Mouse (Mus musculus) testis, adult 2 months (tissue): ENCODE data around the gene Klf13. TPM values are rescaled to one million over a fixed set of nuclear protein-coding genes. Genes with fewer than 3 reads are reported as not detected.
A peak's percentile ranks its signal among the peaks of the same experiment; 100 is the strongest.

Experiments used
- H3K27ac ChIP-seq: fragments of 200-500 bp; 2 replicates; pipeline ENCODE4 v1.5.1; 2012; ENCODE audit warnings: low read depth, low read length; ENCODE audit not compliant: control insufficient read depth, insufficient read depth
- H3K27me3 ChIP-seq: fragments of 200-500 bp; 2 replicates; pipeline ENCODE4 v1.6.1; 2012; ENCODE audit warnings: mild to moderate bottlenecking, low read length, moderate library complexity; ENCODE audit not compliant: control insufficient read depth, insufficient read depth
- H3K36me3 ChIP-seq: fragments of 200-500 bp; 2 replicates; pipeline ENCODE4 v1.6.1; 2012; ENCODE audit warnings: mild to moderate bottlenecking, low read length; ENCODE audit not compliant: control insufficient read depth, insufficient read depth
- H3K4me1 ChIP-seq: fragments of 200-500 bp; 2 replicates; pipeline ENCODE4 v1.6.1; 2012; ENCODE audit warnings: low read length; ENCODE audit not compliant: control insufficient read depth, insufficient read depth
- H3K4me3 ChIP-seq: fragments of 200-500 bp; 2 replicates; pipeline ENCODE4 v1.5.1; 2012; ENCODE audit warnings: low read depth, mild to moderate bottlenecking, low read length, moderate library complexity, mixed read lengths; ENCODE audit not compliant: control insufficient read depth
- CTCF ChIP-seq: fragments of 200-500 bp; IDR thresholded peaks from 2 replicates; pipeline ENCODE4 v1.5.1; 2012; ENCODE audit warnings: low read depth, mild to moderate bottlenecking, inconsistent platforms, low read length, moderate library complexity; ENCODE audit not compliant: control insufficient read depth, insufficient read depth, insufficient replicate concordance
- POLR2A ChIP-seq: fragments of 200-500 bp; IDR thresholded peaks from 2 replicates; pipeline ENCODE4 v1.6.1; 2012; ENCODE audit warnings: low read depth, mild to moderate bottlenecking, inconsistent platforms, low read length, moderate library complexity; ENCODE audit not compliant: control insufficient read depth
- polyA plus RNA-seq: library from polyadenylated mRNA; depleted of rRNA; stranded (reverse); fragments of >200 nt; gene quantifications from 2 replicates; pipeline ENCODE4 v1.2.3, GENCODE M21; 2012

The Klf13 gene
- polyA plus RNA-seq, 1 experiment = 2.8 TPM

- Histone ChIP-seq H3K4me3 (no peak overlapping the region), H3K4me1 (no peaks in the 10 kb centered on the region), H3K27me3 (no peaks in the 10 kb centered on the region), H3K36me3 (no peaks in the 10 kb centered on the region), H3K27ac (no peak overlapping the region)
- TF ChIP-seq CTCF (no peak), POLR2A (no peak)
These were observed 32.3 kb upstream of the Klf13 start for GRCm38 (mm10) chr7:63970986-63971385.

- Histone ChIP-seq H3K4me1 (no peaks in the 10 kb centered on the region), H3K27me3 (no peaks in the 10 kb centered on the region), H3K4me3 (no peak overlapping the region), H3K36me3 (no peaks in the 10 kb centered on the region), H3K27ac (no peak overlapping the region)
- TF ChIP-seq POLR2A = no peak
- TF ChIP-seq CTCF = no peak
These were observed 31.2 kb upstream of the Klf13 start for GRCm38 (mm10) chr7:63969941-63970340.

DNA sequence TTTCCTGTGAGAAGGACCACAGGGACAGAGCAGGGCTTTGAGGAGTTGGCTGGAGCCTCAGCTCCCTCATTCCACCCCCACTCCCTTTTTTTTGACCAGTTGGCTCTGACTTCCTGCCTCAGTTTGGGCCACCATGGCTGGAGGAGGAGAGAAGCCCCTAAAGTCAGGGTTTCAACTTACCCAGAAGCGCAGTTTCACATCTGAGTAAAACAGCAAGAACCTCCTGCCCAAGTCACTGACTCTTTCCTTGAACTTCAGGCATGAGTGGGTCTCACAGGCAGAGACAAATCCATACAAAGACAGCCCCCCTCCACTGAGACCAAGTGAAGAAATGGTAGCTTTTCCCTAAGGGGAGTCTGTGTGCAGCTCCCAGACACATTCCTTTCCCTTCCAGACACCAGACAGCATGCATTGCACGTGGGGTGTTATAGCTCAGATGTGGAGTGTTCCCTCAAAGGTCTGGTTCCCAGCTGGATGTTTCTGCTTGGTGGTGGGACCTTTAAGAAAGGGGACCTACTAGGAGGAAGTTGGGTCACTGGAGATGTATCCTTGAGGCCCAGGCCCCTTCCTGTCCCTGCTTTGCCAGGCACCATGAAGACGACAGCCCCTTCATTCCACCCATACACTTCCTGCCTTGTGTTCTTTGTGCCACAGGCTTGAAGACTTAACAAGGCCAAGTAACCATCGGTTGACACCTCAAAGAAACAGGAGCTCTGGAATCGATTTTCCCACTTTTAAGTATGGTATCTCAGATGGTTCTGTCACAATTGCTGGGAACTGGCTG, 27.1 kb upstream of the Klf13 start:
- Histone ChIP-seq H3K27ac (no peak overlapping the region), H3K4me1 (no peaks in the 10 kb centered on the region), H3K36me3 (no peaks in the 10 kb centered on the region), H3K27me3 (no peaks in the 10 kb centered on the region), H3K4me3 (no peak overlapping the region)
- TF ChIP-seq CTCF = no peak
- TF ChIP-seq POLR2A = no peak

DNA sequence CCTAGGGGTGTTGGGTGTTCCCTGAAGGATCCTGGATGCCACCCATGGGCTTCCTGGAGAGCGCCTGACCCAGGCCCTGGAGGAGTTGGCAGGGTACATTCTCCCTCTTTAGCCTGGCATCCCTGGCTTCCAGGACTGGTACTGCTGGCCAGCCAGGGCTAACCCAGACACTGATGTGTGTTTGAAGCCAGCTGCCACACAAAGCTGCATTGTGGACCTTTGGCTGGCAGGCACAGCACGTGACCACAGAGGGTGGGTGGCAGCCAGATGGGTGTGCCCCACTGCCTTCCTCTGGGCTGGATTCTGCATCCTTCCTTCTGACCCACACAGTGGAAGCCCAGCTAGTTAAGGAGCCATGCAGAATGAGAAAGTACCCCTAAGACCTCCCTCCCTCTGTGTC, 26.4 kb upstream of the Klf13 start:
- Histone ChIP-seq H3K36me3 (no peaks in the 10 kb centered on the region), H3K27me3 (no peaks in the 10 kb centered on the region), H3K4me3 (no peak overlapping the region), H3K4me1 (no peaks in the 10 kb centered on the region), H3K27ac (no peak overlapping the region)
- no peak for TF ChIP-seq POLR2A
- no peak for TF ChIP-seq CTCF

DNA sequence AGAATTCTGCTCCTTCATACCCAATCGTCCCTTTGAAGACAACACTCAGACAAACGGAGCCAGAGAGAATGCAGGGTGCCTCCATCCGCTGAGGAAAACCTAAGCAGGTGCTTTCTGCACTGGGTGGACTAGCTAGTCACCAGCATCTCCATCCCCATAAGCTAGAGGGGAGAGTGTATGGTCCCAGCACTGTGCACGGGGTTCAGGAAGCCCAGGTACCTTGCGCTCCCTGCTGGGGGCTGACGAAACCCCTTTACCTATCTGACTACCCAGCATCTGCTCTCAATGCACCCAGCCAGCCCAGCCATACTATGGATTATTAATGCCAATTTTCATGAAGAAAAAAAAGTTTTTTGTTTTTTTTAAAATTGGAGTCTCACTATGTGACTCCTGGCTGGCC, 25.4 kb upstream of the Klf13 start:
- H3K27ac ChIP-seq = no peak overlapping the region
- H3K4me3 ChIP-seq = no peak overlapping the region
- H3K27me3 ChIP-seq = no peaks in the 10 kb centered on the region
- no peak for TF ChIP-seq POLR2A
- no peak for TF ChIP-seq CTCF
- no peaks in the 10 kb centered on the region for H3K4me1 ChIP-seq
- no peaks in the 10 kb centered on the region for H3K36me3 ChIP-seq

DNA sequence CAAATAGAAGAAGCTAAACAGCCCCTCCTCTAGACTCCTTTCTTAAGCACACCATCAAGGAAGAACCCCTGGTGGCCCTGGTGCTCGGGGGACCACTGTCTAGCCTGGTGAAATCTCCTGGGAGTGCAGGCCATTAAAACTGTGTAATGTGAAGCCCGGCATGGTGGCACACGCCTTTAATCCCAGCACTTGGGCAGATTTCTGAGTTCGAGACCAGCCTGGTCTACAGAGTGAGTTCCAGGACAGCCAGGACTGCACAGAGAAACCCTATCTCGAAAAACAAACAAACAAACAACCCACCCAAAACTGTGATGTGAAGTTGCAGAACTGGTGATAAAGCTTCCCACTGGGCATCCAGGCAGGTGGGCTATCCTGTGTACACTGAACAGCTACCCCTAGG, 24.9 kb upstream of the Klf13 start:
- Histone ChIP-seq H3K36me3 (no peaks in the 10 kb centered on the region), H3K4me3 (no peak overlapping the region), H3K27me3 (no peaks in the 10 kb centered on the region), H3K27ac (no peak overlapping the region), H3K4me1 (no peaks in the 10 kb centered on the region; the same call in 1 of the 2 replicates)
- TF ChIP-seq POLR2A = no peak
- no peak for TF ChIP-seq CTCF

DNA sequence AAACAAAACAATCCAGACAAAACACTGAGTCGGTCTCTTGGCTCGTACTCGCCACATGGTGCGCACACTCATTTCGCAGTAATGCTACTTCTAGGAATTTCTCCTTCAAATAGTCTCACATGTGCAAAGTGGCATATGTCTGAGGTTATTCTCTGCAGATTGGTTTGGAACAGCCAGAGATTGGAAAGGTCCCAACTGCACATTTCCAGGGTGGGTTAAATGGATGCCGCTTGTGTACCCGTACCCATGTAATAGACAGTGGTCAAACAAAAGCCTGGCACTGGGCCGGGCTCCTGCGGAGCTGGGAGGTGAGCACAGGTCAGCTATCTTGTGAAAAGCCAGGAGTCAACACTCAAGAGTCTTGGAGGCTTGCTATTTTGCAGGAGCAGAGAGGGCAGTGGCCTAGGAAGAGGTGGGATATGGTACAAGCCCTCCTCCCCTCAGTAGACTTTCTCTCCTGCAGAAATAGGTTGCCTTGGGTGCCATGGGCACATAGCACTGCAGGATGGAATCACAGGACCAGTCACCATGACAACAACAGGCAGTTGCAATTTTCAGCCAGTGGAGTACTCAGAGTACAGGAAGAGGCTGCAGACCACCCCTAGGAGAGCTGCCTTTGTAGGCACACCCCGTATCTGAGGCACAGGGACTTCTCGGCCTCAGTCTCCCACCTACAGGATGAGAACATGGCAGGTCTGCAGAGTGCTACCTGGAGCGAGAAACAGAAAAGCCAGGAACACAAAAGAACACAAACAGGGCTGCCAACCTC, 19.3 kb upstream of the Klf13 start:
- H3K4me1 ChIP-seq = peaks cover 8% of the 10 kb centered on the region
- H3K36me3 ChIP-seq = no peaks in the 10 kb centered on the region
- TF ChIP-seq POLR2A = no peak
- TF ChIP-seq CTCF = no peak
- H3K27ac ChIP-seq = peak overlapping the region; percentile 7; the same call in 1 of the 2 replicates
- no peaks in the 10 kb centered on the region for H3K27me3 ChIP-seq
- peak overlapping the region; percentile 78 for H3K4me3 ChIP-seq
